Mouse (Mus musculus) v-Abl transformed pro-B cells (cell line): ENCODE measurements at regions not wholly inside any gene's neighbourhood (a gene's known extent, or its start where the extent isn't known, plus 50 kb on each side); places are given as distances from the start of the nearest gene placed in this dataset.

ENCODE experiments used
- in situ Hi-C, 2 experiments: fragments of 400-800 bp; cut with MboI; formaldehyde crosslinking; loops; one replicate each; pipeline ENCODE4 v1.15.1; 2025; ENCODE audit not compliant: unreplicated experiment in 2 of 2

DNA sequence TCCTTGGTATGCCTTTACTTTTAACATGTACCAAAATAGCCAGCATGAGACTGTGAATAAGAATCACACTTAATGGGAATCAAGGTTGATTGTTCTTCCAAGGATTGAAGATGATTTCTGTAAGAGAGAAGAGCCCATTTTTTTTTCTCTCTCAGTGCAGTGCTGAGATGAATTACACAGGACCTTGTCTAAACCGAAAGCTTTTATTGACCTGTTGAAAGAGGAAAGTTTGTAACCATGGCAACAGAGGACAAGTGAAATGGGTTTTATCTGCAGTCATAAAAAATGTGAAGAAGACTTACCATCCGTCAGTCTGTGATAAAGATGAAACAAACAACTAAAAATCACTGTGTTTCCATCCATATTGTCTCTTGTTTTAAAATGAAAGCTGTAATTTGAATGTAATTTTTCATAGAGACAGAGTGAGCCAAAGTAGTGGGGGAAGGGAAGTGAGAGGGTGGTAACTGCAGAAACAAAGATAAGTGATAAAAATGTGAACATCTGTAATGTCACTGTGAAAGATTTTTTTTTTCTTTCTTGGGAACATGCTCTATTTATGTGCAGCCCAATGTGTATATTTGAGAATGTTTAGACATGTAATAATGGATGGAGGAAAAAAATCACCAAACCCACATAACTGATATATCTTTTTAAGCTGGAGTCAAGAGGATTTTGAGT, 661.9 kb downstream of the Basp1 start:
- in situ Hi-C loops = no loop called here

DNA sequence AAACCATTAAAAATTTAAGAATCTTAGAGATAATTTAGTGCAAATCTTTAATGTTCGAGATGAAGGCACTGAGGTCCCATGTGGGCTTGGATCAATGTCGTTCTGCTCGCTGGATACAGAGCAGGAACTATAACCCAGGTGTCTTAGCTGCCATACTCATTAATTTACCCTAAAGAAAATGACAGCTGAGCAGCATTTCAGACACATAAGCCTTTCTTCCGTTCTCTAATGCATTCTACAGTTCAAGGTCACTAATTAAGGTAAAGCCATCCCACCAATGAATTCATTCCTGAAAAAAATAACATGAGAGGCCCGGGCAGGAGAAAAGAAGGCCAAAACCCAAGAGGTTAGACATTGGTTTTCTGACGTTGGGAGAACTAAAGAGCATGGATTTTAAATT, 670.3 kb downstream of the Basp1 start:
- in situ Hi-C loops = no loop called here

DNA sequence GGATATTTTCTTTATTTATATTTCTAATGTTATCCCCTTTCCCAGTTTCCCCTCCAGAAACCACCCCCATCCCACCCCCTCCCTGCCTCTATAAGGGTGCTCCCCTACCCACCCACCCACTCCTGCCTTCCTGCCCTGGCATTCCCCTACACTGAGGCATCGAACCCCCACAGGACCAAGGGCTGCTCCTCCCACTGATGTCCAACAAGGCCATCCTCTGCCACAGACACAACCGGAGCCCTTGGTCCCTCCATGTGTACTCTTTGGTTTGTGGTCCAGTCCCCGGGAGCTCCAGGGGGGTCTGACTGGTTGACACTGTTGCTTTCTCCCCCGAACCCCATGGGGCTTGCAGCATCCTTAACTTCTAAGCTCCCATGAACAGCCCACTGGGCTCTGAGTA, 688.4 kb downstream of the Basp1 start:
- in situ Hi-C loops = no loop called here

DNA sequence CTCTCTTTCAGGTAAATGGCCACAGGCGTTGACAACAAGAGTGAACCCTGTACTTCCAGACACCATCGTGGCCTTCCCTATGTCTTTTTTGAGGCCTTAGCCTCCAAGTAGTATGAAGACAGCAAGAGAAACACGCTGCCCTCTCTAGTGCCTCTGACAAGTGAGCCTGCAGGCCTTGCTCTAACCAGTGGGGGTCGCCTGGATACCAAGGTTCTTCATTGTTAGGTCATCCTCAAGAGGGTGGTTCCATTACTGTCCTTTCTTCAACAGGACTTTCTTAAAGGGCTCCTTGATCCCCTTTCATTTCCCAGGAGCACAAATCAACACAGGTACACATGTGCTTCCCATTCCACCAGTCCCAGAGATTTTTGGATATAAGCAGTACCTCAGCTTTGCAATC, 688.9 kb downstream of the Basp1 start:
- in situ Hi-C loops = no loop called here

DNA sequence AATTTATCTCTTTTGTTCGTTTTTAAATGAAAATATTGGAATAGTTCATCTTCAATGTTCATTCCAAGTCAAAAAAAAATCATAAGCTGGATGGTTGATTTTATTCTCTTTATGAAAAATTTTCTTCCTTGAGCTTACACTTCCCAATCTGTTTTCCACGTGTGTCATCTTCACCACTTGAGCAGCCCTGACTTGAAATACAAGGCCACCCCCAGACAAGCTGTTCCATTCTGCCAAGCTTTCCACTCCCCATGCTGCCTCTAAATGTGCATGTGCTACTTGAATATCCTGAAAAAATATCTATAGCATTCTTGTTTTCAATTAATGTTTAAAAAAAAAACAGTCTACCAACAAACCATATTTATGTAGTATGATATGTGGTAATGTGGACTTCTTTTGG, 693.2 kb downstream of the Basp1 start:
- in situ Hi-C loops = no loop called here

DNA sequence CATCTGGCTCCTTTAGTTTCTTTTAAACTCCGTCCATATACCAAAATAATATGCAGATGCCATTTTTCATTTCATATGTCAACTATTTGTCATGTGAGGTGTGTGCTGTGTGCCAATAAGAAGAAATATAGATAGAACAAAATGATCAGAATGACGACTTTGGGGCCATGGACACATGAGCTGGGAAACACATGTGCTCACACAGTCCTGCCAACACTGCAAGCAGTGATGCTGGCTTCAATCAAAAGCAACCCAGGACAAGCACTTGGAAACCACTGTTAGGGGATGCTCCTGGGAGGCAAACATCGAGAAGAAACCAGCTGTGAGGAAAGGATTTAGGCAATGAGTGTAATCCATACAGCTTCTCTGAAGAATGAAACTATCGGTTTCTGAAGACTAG, 731.4 kb downstream of the Basp1 start:
- in situ Hi-C loops = no loop called here

DNA sequence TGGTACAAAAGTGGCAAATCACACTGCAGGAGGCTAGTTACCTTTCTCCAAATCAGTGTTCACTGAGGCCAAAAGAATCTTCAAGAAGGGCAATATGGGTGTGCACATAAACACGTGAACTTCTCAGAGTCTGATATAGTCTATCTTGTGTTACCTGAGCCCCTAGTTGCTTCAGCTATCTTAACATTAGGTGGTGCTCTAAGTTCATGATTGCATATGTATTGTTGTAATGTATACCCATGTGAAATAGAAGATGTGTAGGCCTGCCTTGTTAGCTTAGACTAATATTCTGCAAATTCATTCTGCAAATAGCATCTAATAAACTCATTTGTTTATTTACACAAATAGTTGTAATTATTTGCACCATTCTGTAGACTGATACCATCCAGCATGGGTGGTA, 764.6 kb downstream of the Basp1 start:
- in situ Hi-C loops = no loop called here

DNA sequence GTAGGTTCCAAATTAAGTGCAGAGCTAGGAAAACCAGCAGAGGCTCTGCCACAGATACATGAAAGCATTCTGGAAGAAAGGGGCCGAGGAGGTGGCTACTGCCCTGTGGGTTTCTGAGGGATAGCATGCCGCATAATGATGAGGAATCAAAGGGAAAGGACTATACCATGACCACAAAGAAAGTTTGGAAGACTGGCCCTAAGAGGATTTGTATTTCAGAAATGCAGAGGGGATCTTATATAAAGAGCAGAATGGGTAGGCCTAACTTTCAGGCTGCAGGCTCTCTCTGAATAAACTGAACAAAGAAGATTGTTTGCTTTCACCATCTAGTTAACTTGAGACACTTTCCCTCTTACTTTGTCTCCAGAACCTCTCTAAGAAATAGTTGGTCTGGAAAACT, 777.9 kb downstream of the Basp1 start:
- in situ Hi-C loops = no loop called here

DNA sequence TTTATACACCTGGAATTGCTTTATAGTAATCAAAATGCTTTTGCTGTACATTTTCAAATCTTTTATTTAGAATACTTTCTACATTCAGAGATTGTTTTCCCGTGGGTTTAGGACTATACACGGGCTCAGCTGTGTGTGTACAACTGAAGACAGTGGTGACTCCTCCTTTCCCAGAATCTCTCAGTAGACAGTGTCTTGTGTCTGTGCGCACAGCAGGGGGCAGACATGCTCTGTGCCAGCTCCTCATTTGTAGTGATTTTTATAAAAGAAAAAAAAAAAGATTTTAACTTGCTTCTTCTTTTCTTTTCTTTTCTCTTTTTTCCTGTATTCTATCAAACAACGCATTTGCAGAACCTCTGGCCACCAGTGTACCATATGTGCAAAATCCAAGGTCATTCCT, 817.3 kb downstream of the Basp1 start:
- in situ Hi-C loops = loop anchor here (10.0 to 25.0 kb wide), 5 partner anchors 816 to 1716 kb away; partner anchors contain the start of genes Basp1 (in 1 of the 2), March11 (in 1 of the 2) and Zfp622 (in 1 of the 2)

DNA sequence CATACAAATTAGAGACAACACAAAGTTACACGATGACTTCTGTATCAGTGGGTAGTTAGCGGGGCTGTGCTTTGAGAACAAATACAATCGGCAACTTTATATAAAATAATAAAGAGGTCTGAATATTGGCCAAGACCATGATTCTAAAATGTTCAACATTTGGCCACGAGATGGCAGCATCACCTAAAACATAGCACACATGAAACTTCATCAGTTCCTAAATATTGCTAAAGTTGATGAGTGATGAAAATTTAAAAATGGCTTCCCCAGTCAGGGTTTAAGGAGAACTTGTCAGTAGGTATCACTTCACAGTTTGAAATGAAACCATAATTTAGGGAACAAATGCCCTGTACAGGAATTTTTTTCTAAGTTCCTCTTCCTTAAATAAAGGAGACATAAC, 824.6 kb downstream of the Basp1 start:
- in situ Hi-C loops = loop anchor here (5.0 to 25.0 kb wide), 5 partner anchors 823 to 1723 kb away; partner anchors contain the start of genes Basp1 (in 1 of the 2), March11 (in 1 of the 2) and Zfp622 (in 1 of the 2)

DNA sequence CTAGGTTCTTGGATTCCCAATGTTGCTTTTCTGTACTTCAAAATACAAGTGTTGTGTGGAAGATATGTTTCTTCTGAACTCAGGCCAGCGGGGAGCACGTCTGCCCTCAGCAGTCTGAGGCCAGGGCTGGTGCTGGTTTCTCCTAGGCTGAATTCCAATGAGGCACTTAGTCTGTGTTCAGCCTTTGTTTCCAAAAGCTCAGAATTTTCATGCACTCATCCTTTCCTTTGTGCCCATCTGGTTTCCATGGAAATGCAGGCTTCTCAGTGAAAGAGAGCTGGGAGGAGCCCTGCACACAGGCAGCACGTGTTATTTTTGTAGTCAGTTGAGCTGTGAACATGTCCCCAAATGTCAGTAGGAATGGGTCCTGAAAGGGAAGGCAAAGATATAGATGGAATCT, 846.6 kb downstream of the Basp1 start:
- in situ Hi-C loops = no loop called here

DNA sequence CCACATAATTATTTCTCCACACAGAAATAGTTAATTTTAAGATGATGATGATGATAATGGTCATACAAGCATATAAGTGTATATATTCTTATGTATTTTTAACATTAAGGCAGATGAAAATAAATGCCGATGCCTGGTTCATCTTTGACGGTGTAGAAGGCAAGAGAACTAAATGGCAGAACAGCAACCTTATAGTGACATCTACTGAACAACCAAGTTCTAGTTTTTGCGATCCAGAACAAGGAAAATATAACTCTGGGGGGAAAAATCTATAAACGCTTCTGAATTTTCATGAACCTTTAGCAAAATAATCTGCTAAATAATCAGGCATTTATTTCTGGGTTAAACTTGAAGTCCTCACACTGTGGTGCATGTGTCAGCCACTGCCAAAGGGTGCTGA, 856.8 kb downstream of the Basp1 start:
- in situ Hi-C loops = no loop called here

DNA sequence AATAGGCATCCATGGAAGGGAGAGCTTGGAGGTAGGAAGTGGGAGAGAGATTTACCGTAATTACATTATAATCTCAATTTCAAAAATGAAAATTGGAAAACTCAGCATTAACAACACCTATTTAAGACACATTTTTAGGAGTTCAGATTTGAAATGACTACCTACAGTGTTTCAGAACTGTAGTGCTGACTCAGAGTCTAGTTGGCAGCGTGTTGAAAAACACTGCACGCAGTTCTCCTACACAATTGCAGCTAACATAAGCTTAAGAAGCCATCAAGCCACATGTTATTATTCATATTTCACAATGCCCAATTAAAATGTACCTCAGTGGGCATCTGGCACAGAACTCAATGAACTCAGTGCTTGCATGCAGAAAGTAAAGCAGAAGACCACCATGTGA, 863.5 kb downstream of the Basp1 start:
- in situ Hi-C loops = no loop called here

DNA sequence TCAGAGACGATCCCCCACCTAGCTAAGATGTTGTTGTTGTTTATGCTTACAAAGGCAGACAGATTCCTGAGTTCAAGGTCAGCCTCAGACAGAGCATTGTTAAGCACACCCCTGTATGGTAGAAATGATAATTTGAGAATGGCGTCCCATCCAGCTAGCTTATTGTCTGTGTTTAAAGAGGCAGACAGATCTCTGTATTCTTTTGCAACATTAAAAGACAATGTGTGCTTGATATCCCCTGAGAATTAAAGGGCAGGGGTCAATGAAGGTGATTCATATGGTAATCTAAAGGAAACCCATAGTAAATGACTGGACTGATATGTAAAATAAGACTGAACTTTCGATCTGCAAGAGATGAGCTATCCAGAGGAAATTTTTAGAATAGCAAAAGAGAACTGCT, 883.5 kb downstream of the Basp1 start:
- in situ Hi-C loops = no loop called here

DNA sequence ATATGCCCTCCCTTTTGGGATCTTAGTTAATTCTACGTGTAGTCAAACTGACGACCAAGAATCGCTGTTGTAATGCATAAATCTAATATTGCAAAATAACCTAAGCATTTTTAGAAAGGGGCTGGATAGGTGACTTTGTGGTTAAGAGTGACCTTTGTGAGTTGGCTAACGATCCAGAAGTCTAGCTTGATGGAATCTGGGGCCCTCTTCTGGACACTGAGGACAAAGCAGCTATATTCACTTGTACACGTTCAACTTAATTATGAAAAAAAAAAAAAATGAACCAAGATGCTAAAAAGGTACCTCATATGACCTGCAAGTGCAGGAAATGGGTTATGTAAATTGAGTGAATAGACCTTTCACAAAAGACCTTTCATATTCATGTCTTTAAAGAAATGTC, 886.2 kb downstream of the Basp1 start:
- in situ Hi-C loops = no loop called here

DNA sequence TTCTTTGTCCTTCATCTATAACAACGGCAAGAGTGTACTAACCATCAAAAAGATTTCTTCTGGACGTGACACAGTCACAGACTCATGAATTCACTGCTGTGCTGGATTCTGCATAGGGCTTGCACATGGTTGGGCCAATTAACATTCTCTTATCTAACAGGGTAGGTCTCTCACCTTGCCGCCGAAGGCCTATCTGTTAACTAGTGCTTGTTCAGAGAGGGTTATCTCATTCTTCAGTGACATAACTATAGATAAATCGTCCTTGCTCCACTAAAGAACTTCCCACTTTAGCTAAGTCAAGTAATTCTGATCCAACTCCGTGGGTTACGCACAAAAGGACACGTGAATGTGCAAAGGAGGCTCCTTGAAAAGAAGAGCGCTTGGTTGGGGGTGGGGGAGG, 899.6 kb downstream of the Basp1 start:
- in situ Hi-C loops = no loop called here

DNA sequence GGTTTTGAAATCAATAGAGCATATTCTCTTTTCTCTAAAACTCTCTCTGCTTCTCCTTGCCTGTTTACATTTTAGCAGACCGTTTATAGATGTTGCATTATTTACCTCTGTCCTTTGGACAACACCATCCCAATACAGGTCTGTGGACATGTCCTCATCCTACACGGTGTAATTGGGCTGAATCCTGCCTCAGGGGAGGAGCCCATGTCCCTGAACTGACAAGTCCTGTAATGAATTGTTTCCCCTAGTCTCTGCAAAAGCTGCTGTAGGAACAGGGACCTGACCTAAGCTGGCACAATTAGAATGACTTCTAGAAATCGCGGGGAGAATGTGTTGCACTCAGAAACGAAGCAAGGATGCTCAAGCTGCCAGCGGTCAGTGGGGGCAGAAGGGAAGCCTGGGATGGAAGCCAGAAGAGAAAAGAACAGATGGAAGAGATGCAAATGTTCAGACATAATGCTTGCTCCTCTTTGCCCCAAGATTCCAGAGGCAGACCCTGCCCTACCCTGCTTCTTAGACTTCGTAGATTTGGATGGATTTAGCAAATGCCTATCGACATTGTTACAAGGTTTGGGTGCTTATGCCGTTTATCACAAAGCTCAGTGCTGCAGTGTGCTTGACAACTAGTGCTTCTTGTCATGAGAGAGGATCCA, 911.5 kb downstream of the Basp1 start:
- in situ Hi-C loops = no loop called here

DNA sequence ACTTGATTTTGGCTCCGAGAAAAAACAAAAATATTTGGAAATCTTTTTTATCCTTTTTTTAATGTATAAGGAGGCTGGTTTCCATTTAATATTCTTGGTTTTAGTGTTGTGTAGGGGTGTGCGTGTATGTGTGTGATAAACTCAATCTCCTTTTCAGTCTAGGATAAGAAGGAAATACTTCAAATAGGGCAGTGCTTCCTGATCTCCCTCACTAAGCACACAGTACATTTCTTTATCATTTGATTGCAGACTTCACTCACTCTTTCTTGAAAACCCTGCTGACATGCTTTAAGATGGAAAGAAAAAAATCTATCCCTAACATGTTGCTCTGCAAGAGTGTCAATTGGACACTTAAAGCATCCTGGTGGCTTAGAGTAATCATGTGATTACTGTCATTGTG, 927.3 kb downstream of the Basp1 start:
- in situ Hi-C loops = no loop called here

DNA sequence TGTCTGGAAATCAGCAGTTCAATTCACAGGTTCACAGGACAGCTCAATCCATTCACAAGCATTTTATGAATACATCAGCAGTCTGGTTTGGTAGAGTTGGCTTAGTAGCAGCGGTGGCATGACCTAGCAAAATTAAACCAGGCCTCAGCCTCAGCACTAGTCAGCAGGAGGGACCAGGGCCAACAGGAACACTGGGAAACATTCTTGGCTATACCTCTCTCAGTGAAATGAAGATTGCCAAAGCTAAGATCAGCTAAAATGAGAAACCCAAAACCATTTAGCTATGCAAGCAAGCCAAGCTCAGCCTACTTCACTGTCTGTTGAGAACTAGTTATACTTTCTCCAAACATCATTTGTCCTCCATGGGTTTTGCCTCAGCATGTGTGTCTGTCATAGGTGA, 945.3 kb downstream of the Basp1 start:
- in situ Hi-C loops = no loop called here

DNA sequence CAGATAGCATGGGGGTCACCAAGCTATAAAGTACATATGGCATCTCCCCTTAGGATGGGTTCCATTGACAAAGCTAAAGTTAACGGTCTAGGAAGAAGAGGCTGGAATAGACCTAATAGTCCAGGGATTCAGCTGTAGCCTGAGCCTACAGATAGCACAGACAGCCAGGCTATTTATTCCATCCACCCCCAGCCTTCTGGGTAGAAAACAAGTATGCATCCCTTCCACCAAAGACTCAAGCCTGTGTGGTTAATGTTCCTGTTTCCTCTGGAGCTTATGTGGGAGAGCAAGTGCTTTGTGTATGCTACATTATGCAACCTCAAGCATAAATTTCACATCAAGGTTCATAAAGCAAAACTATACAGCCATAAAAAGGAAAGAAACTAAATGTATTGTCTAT, 955.8 kb downstream of the Basp1 start:
- in situ Hi-C loops = no loop called here

DNA sequence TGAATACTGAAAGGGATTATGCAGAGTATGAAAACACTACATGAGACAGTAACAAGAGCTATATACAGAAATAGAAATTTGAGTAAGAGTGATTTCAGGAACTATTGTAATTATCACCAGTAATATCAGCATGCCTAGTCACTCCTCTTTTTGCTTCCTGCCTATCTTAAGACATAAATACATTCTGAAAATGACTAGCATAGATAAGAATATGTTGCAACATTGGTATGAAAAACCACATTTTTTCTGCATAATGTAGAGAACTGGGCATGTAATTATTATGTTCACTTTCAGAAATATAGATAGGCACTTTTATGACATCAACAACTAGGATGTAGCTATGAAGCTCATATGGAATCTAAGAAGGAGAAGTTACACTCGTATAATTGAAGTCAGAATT, 980.5 kb downstream of the Basp1 start:
- in situ Hi-C loops = no loop called here

DNA sequence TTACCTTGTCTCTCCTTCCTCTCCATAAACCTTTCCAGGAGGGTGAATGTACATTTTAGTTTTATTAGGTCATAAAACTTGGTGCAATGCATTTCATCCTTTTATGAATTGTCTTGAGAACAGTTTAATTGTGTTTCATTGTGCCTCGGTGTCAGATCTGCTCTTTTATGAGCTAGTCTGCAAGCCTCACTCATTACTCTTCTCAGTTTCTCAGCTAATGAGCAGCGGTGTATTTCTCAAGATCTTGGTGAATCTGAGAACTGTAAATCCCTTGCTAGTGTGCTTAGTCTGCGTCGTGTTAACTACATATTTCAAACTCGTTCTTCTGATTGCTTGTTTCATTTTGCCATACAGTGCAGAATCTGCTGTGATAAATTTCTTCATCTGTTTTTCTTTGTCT, 984.4 kb downstream of the Basp1 start:
- in situ Hi-C loops = no loop called here
